Mouse (Mus musculus) midbrain, embryonic 16.5 days (tissue): ENCODE results near the gene Pih1d2. TPM values are rescaled to one million over a fixed set of nuclear protein-coding genes. Genes with fewer than 3 reads are reported as not detected.
A peak's percentile ranks its signal among the peaks of the same experiment; 100 is the strongest.

Experiments
- ATAC-seq: fragments of 200-750 bp; cut with Nextera tagmentation; 2 replicates; pipeline ENCODE4 v1.8.0; 2017; ENCODE audit warnings: moderate TSS enrichment
- H3K27ac ChIP-seq: fragments of 300-500 bp; sonication (generic); 2 replicates; pipeline ENCODE4 v1.5.1; 2014; ENCODE audit warnings: mild to moderate bottlenecking, low read length, mixed read lengths
- H3K27me3 ChIP-seq: fragments of 300-500 bp; sonication (generic); 2 replicates; pipeline ENCODE4 v1.6.1; 2014; ENCODE audit warnings: low read depth, low read length, mixed read lengths; ENCODE audit not compliant: control insufficient read depth, insufficient read depth
- H3K36me3 ChIP-seq: fragments of 300-500 bp; sonication (generic); 2 replicates; pipeline ENCODE4 v1.6.1; 2014; ENCODE audit warnings: mild to moderate bottlenecking, low read length, moderate library complexity, mixed read lengths; ENCODE audit not compliant: control insufficient read depth, insufficient read depth
- H3K4me1 ChIP-seq: fragments of 300-500 bp; sonication (generic); 2 replicates; pipeline ENCODE4 v1.6.1; 2014; ENCODE audit warnings: mild to moderate bottlenecking, low read length, mixed read lengths; ENCODE audit not compliant: control insufficient read depth, insufficient read depth
- H3K4me2 ChIP-seq: fragments of 300-500 bp; sonication (generic); 2 replicates; pipeline ENCODE4 v1.6.1; 2014; ENCODE audit warnings: mild to moderate bottlenecking, low read length, mixed read lengths
- H3K4me3 ChIP-seq: fragments of 300-500 bp; sonication (generic); 2 replicates; pipeline ENCODE4 v1.5.1; 2014; ENCODE audit warnings: low read depth, mild to moderate bottlenecking, low read length, moderate library complexity, mixed read lengths
- H3K9ac ChIP-seq: fragments of 300-500 bp; sonication (generic); 2 replicates; pipeline ENCODE4 v1.6.1; 2014; ENCODE audit warnings: low read depth, low read length, mixed read lengths
- H3K9me3 ChIP-seq: fragments of 300-500 bp; sonication (generic); replicated peaks from 2 replicates; pipeline ENCODE4 v1.6.1; 2014; ENCODE audit warnings: mild to moderate bottlenecking, low read length, mixed read lengths; ENCODE audit not compliant: control insufficient read depth, poor library complexity, severe bottlenecking
- WGBS: fragments of 180-500 bp; shearing (Covaris S2); extraction: QIAGEN DNeasy Blood & Tissue Kit; methylation state at CpG from one replicate; pipeline ENCODE4 v1.1.7; 2014; 5-methylcytosine and 5-hydroxymethylcytosine counted together
- polyA plus RNA-seq: library from polyadenylated mRNA; unstranded; fragments of >200 nt; fragmentation: Nextera tagmentation; extraction: Ambion mirVana; gene quantifications from 2 replicates; pipeline ENCODE4 v1.2.1, GENCODE M21; 2015

Pih1d2 gene
- polyA plus RNA-seq, 1 experiment from 2014 or later, result 5.7 TPM

GRCm38 (mm10) chr9:50592955-50593354 is 24.2 kb upstream of the Pih1d2 start:
- no peak overlapping the region for H3K9ac ChIP-seq
- no peaks in the 10 kb centered on the region for H3K27me3 ChIP-seq
- H3K9me3 ChIP-seq, result no peaks in the 10 kb centered on the region
- no peak for ATAC-seq
- peaks cover 18% of the 10 kb centered on the region for H3K36me3 ChIP-seq
- H3K27ac ChIP-seq, result no peak overlapping the region
- no peaks in the 10 kb centered on the region for H3K4me1 ChIP-seq
- 92% methylated on average over 9 of the region's 9 CpGs for WGBS
- no peak overlapping the region for H3K4me3 ChIP-seq
- no peak overlapping the region for H3K4me2 ChIP-seq

- Histone ChIP-seq H3K27ac (no peak overlapping the region), H3K4me1 (no peaks in the 10 kb centered on the region), H3K4me2 (no peak overlapping the region), H3K36me3 (peaks cover 23% of the 10 kb centered on the region), H3K4me3 (no peak overlapping the region), H3K9ac (no peak overlapping the region), H3K9me3 (no peaks in the 10 kb centered on the region), H3K27me3 (no peaks in the 10 kb centered on the region)
- 85% methylated on average over 3 of the region's 3 CpGs for WGBS
- no peak for ATAC-seq
These were observed 23.6 kb upstream of the Pih1d2 start for GRCm38 (mm10) chr9:50593544-50593943.

GRCm38 (mm10) chr9:50594794-50595417 is 22.2 kb upstream of the Pih1d2 start:
- H3K36me3 ChIP-seq, result peaks cover 28% of the 10 kb centered on the region
- WGBS, result 81% methylated on average over 12 of the region's 12 CpGs

GRCm38 (mm10) chr9:50596973-50597372 is 20.1 kb upstream of the Pih1d2 start:
- Histone ChIP-seq H3K27me3 (no peaks in the 10 kb centered on the region), H3K9me3 (no peaks in the 10 kb centered on the region), H3K4me2 (no peak overlapping the region), H3K27ac (no peak overlapping the region), H3K36me3 (peaks cover 31% of the 10 kb centered on the region), H3K4me1 (peaks cover 5% of the 10 kb centered on the region), H3K9ac (no peak overlapping the region), H3K4me3 (no peak overlapping the region)
- no peak for ATAC-seq
- WGBS, result 98% methylated on average over 8 of the region's 8 CpGs

More at GRCm38 (mm10) chr9:50594794-50595417, 22.2 kb upstream of the Pih1d2 start:
- H3K27me3 ChIP-seq, result no peaks in the 10 kb centered on the region
- ATAC-seq, result no peak
- no peak overlapping the region for H3K4me3 ChIP-seq
- no peaks in the 10 kb centered on the region for H3K4me1 ChIP-seq
- no peak overlapping the region for H3K27ac ChIP-seq
- no peaks in the 10 kb centered on the region for H3K9me3 ChIP-seq
- H3K9ac ChIP-seq, result no peak overlapping the region
- no peak overlapping the region for H3K4me2 ChIP-seq

GRCm38 (mm10) chr9:50601536-50601935 is 15.6 kb upstream of the Pih1d2 start:
- Histone ChIP-seq H3K27ac (no peak overlapping the region), H3K9me3 (no peaks in the 10 kb centered on the region), H3K27me3 (no peaks in the 10 kb centered on the region), H3K9ac (no peak overlapping the region), H3K36me3 (peaks cover 23% of the 10 kb centered on the region), H3K4me2 (no peak overlapping the region), H3K4me1 (peaks cover 26% of the 10 kb centered on the region), H3K4me3 (no peak overlapping the region)
- ATAC-seq, result no peak
- 86% methylated on average over 6 of the region's 6 CpGs for WGBS

GRCm38 (mm10) chr9:50602055-50602845 is 14.9 kb upstream of the Pih1d2 start:
- no peak overlapping the region for H3K9ac ChIP-seq
- no peak overlapping the region for H3K27ac ChIP-seq
- peaks cover 26% of the 10 kb centered on the region for H3K4me1 ChIP-seq
- no peaks in the 10 kb centered on the region for H3K27me3 ChIP-seq
- peak overlapping the region; percentile 94 for H3K4me2 ChIP-seq
- H3K36me3 ChIP-seq, result peaks cover 17% of the 10 kb centered on the region
- no peaks in the 10 kb centered on the region for H3K9me3 ChIP-seq
- ATAC-seq, result no peak
- peak overlapping the region; percentile 76; the same call in 1 of the 2 replicates for H3K4me3 ChIP-seq
- WGBS, result 92% methylated on average over 7 of the region's 7 CpGs

GRCm38 (mm10) chr9:50603189-50603997 is 13.7 kb upstream of the Pih1d2 start, which contains the start of the genes Sdhd and Timm8b:
Sdhd (minus strand) TSS chr9:50603812.
Timm8b (plus strand) TSS chr9:50603910.
- H3K9me3 ChIP-seq, result no peaks in the 10 kb centered on the region
- peak within 1 kb of the TSS; percentile 94 for H3K4me2 ChIP-seq
- H3K36me3 ChIP-seq, result peaks cover 16% of the 10 kb centered on the region
- ATAC-seq, result peak; percentile 99
- under 1% methylated on average over 48 of the region's 48 CpGs for WGBS
- peaks cover 26% of the 10 kb centered on the region for H3K4me1 ChIP-seq
- H3K27ac ChIP-seq, result peak within 1 kb of the TSS; percentile 85
- peak within 1 kb of the TSS; percentile 89 for H3K9ac ChIP-seq
- H3K27me3 ChIP-seq, result no peaks in the 10 kb centered on the region
- H3K4me3 ChIP-seq, result peak within 1 kb of the TSS; percentile 76

- H3K4me3 ChIP-seq, result peak overlapping the region; percentile 76
- H3K9me3 ChIP-seq, result no peaks in the 10 kb centered on the region
- peak; percentile 90 for ATAC-seq
- H3K4me2 ChIP-seq, result peak overlapping the region; percentile 94
- H3K4me1 ChIP-seq, result peaks cover 26% of the 10 kb centered on the region
- H3K27me3 ChIP-seq, result no peaks in the 10 kb centered on the region
- peak overlapping the region; percentile 85 for H3K27ac ChIP-seq
- peak overlapping the region; percentile 89 for H3K9ac ChIP-seq
- under 1% methylated on average over 24 of the region's 24 CpGs for WGBS
- H3K36me3 ChIP-seq, result peaks cover 11% of the 10 kb centered on the region
These were observed 13.2 kb upstream of the Pih1d2 start for GRCm38 (mm10) chr9:50603998-50604324.
